Mouse (Mus musculus) bone marrow, adult 2 months (tissue): ENCODE measurements around the gene Tshz2. TPM values are rescaled to one million over a fixed set of nuclear protein-coding genes. Genes with fewer than 3 reads are reported as not detected.

Experiments
- H3K27ac ChIP-seq: fragments of 200-500 bp; 2 replicates; pipeline ENCODE4 v1.5.1; 2012; ENCODE audit warnings: low read depth, mild to moderate bottlenecking, control low read depth, inconsistent platforms, low read length; ENCODE audit not compliant: control insufficient read depth, poor library complexity, insufficient read depth
- H3K4me1 ChIP-seq: fragments of 200-500 bp; 2 replicates; pipeline ENCODE4 v1.6.1; 2011; ENCODE audit warnings: low read length; ENCODE audit not compliant: control insufficient read depth, insufficient read depth
- H3K4me3 ChIP-seq: fragments of 200-500 bp; replicated peaks from 2 replicates; pipeline ENCODE3; 2011; ENCODE audit warnings: mild to moderate bottlenecking, low read depth, low read length, control low read depth; ENCODE audit not compliant: control insufficient read depth
- CTCF ChIP-seq: fragments of 200-500 bp; IDR thresholded peaks from 2 replicates; pipeline ENCODE4 v1.5.1; 2011; ENCODE audit warnings: low read length, control low read depth; ENCODE audit not compliant: control insufficient read depth, insufficient read depth
- POLR2A ChIP-seq: fragments of 200-500 bp; IDR thresholded peaks from 2 replicates; pipeline ENCODE4 v1.6.1; 2011; ENCODE audit warnings: low read depth, mild to moderate bottlenecking, control low read depth, low read length, borderline replicate concordance; ENCODE audit not compliant: control insufficient read depth
- WGBS: fragments of 180-500 bp; shearing (Covaris S2); methylation state at CpG from one replicate; pipeline ENCODE4 v1.1.7; 2018; 5-methylcytosine and 5-hydroxymethylcytosine counted together
- polyA plus RNA-seq: library from polyadenylated mRNA; stranded (reverse); fragments of >200 nt; gene quantifications from 2 replicates; pipeline ENCODE4 v1.2.4, GENCODE M21; 2011; ENCODE audit warnings: low replicate concordance; ENCODE audit not compliant: missing spikeins, insufficient read depth, insufficient read length

Tshz2 gene
- polyA plus RNA-seq, 1 experiment = 1.4 TPM

DNA sequence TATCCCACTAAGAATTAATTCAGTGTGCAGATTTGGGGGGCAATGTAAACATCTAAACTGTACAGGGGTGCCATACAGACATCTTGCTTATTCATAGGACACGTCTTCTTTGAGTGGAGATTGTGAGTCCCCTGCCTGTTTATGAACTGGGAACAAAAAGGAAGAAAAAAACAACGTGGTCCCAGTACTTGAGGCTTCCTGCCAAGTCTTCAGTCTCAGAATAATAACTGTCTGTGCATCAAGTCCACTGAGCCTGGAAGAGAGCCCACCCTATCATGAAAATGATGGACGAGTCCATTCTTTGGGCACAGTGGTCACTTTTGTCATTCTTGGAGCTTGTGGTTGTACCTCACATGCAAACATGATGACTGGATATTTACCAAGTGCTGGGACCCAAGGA lies 39.1 kb upstream of the Tshz2 start:
- 49% methylated on average over 3 of the region's 3 CpGs for WGBS
- Histone ChIP-seq H3K4me3 (no peak overlapping the region), H3K4me1 (no peaks in the 10 kb centered on the region), H3K27ac (no peak overlapping the region)
- TF ChIP-seq POLR2A (no peak), CTCF (no peak)

DNA sequence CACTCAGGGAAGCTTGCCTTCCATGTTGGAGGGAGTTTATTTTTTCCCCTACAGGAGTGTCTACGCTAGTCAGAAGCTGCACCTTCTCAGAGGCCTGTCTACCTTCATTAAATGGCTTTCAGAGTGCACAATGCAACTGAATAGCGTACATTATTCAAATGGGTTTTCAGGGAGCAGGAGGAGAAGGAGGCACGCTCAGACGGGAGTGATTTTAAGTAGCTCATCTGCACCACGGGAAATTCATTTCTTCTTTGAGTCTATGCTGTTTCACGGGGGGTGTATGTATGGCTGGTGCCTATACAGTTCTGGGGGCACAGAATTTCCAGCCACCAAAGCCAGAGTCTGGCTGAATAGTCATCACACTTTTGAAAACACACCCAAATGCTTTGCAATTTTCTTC lies 35.5 kb upstream of the Tshz2 start:
- no peak overlapping the region for H3K4me3 ChIP-seq
- WGBS = 78% methylated on average over 6 of the region's 6 CpGs
- no peaks in the 10 kb centered on the region; the same call in 1 of the 2 replicates for H3K4me1 ChIP-seq
- TF ChIP-seq CTCF (no peak), POLR2A (no peak)
- no peak overlapping the region for H3K27ac ChIP-seq

DNA sequence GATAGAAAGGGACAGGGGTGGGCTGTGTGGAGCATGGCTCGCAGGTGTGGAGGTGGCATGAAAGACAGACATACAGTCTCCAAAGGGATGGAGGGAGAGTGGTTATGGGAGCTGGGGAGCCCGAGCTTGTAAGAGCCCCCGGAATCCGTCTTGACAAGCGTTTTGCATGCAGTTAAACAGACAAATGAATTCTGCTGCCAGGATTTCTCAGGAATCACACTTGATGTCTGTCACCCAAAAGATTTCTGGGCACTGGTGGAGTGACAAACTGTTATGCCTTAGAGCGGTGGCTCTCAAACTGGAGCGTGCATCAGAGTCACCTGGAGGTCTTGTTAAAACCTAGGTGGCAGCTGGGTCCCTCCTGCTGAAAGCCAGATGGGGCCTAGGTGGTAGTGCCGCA lies 34.8 kb upstream of the Tshz2 start:
- no peak overlapping the region for H3K27ac ChIP-seq
- no peaks in the 10 kb centered on the region; the same call in 1 of the 2 replicates for H3K4me1 ChIP-seq
- WGBS = 79% methylated on average over 8 of the region's 8 CpGs
- TF ChIP-seq POLR2A = no peak
- no peak for TF ChIP-seq CTCF
- no peak overlapping the region for H3K4me3 ChIP-seq

DNA sequence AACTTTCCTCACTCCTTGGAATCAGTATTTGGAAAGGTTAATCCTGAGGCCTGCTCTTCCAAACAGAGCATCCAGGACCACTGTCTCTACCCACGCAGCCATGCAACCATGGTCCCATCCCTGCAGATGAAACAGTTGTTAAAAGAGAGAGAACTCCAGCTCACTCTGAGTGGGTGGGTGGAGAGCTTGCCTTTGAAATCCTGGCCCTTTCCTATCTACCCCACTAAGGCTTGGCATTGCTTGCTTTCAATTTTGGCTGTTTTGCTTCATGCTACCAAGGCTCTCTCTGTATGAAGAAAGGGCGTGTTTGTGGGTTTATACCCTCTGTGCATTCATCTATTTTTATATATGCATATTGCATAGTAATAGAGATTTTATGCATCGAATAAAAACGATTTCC lies 33.2 kb upstream of the Tshz2 start:
- H3K4me1 ChIP-seq = no peaks in the 10 kb centered on the region; the same call in 1 of the 2 replicates
- no peak overlapping the region for H3K27ac ChIP-seq
- TF ChIP-seq CTCF = no peak
- TF ChIP-seq POLR2A = no peak
- 70% methylated on average over 4 of the region's 4 CpGs for WGBS
- no peak overlapping the region for H3K4me3 ChIP-seq

DNA sequence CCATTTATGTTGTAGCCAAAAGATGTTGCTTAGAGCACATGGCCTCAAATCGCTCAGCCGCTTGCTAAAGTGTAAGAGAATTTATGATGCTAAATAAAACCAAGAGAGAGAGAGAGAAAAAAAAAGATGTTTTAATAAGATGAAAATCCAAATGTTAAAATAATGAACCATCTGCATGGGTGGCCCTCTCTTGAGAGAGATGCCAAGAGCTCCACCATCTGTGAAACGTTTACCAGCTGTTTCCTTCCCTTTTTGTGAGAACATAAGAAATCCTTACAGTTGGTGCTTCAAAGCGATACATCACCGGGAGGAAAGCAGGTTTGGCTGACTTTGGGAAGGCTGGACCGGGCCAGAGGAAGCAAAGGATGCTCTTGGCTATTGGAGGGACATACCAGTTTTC lies 32.6 kb upstream of the Tshz2 start:
- no peaks in the 10 kb centered on the region; the same call in 1 of the 2 replicates for H3K4me1 ChIP-seq
- WGBS = 5% methylated on average over 6 of the region's 6 CpGs
- no peak overlapping the region for H3K4me3 ChIP-seq
- no peak for TF ChIP-seq POLR2A
- no peak for TF ChIP-seq CTCF
- H3K27ac ChIP-seq = no peak overlapping the region

DNA sequence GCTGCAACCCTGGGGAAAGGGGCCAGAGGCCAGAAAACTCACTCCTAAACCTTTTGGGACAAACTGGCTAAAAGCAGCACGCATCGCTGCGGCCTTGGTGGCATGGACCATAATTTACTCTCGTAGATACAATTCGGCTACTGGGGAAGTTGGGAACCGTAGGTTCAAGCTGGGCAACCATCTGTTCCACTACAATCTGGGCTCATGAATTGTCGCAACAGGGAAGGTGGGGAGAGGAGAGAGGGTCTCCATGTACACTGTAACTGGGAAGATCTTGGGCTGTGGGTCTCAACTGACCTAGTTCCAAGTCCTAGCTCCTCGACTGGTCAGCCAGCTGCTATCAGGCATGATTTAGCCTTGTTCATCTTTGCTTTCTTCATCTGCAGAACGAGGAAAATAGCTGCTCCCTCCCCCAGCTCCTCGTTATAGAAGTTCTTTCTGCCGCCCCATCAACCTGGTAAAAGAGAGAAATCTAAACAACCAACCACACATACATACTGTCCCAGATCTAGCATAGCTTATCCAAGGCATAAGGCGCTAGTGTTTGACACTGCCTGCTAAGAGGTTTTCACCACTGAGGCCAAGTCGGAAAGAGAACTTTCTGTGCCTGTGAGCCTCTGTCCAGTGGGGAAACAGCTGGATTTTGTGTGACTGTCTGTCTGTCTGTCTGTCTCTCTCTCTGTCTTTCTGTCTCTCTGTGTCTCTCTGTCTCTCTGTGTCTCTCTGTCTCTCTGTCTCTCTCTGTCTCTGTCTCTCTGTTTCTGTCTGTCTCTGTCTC lies 25.7 kb upstream of the Tshz2 start:
- no peak overlapping the region for H3K4me3 ChIP-seq
- 81% methylated on average over 13 of the region's 13 CpGs for WGBS
- H3K4me1 ChIP-seq = no peaks in the 10 kb centered on the region
- no peak for TF ChIP-seq CTCF
- TF ChIP-seq POLR2A = no peak
- no peak overlapping the region for H3K27ac ChIP-seq

DNA sequence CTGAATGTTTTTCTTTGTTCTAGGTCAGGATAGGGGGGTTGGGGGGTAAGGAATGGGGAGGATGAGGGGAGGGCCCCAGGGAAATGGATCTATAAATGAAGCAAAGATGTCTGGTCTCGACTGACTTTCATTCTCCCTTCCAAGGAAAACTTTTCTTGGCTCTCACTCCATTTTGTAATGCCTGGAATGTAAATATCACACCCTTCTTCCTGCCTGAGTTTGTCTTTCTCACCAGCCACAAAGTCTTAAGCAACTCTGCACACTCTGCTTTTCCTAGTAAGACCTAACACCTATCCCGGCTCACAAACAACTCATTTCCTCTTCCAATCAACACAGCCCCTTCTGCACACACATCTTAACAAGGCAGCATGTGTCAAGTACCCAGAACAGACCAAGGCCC lies 25.0 kb upstream of the Tshz2 start:
- Histone ChIP-seq H3K4me1 (no peaks in the 10 kb centered on the region), H3K4me3 (no peak overlapping the region), H3K27ac (no peak overlapping the region)
- WGBS = 36% methylated on average over 2 of the region's 2 CpGs
- TF ChIP-seq POLR2A (no peak), CTCF (no peak)

DNA sequence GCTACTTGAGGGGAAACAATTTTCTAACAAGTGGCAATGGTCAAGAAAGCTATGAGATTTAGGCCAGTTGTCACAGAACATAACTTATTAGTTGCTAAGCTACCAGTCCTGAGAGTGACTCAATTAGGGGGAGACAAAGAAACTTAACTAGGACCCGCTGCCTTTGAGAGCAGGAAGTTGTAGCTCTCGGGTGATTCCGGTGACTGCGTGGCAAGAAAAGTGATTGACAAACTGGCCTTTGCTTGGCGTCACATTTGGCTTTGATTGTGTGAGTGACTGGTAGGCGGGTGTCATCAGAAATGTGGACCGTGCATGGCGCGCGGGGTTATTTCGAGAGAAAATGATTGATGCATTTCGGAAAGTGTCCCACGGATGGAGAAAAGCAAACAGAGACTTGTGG lies 22.9 kb upstream of the Tshz2 start:
- no peak overlapping the region for H3K27ac ChIP-seq
- 2% methylated on average over 13 of the region's 13 CpGs for WGBS
- TF ChIP-seq CTCF = no peak
- TF ChIP-seq POLR2A = no peak
- no peaks in the 10 kb centered on the region for H3K4me1 ChIP-seq
- no peak overlapping the region for H3K4me3 ChIP-seq
